Mouse (Mus musculus) stomach, postnatal 0 days (tissue): ENCODE measurements at regions not wholly inside any gene's neighbourhood (a gene's known extent, or its start where the extent isn't known, plus 50 kb on each side); places are given as distances from the start of the nearest gene placed in this dataset.

Experiments
- ATAC-seq: fragments of 200-750 bp; cut with Nextera tagmentation; 2 replicates; pipeline ENCODE4 v1.8.0; 2017; ENCODE audit not compliant: low FRiP score, low TSS enrichment
- DNase-seq: peaks from one replicate; pipeline ENCODE4 v3.0.0-alpha.2; 2016; ENCODE audit warnings: low spot score
- H3K27ac ChIP-seq: fragments of 300-500 bp; sonication (generic); replicated peaks from 2 replicates; pipeline ENCODE4 v1.5.1; 2014; ENCODE audit warnings: mild to moderate bottlenecking, control low read depth
- H3K27me3 ChIP-seq: fragments of 300-500 bp; sonication (generic); 2 replicates; pipeline ENCODE4 v1.6.1; 2014; ENCODE audit warnings: low read length; ENCODE audit not compliant: control insufficient read depth, insufficient read depth
- H3K36me3 ChIP-seq: fragments of 300-500 bp; sonication (generic); 2 replicates; pipeline ENCODE4 v1.6.1; 2014; ENCODE audit warnings: low read length, mixed read lengths; ENCODE audit not compliant: control insufficient read depth, insufficient read depth
- H3K4me1 ChIP-seq: fragments of 300-500 bp; sonication (generic); replicated peaks from 2 replicates; pipeline ENCODE4 v1.6.1; 2014; ENCODE audit warnings: antibody characterized with exemption; ENCODE audit not compliant: control insufficient read depth, insufficient read depth
- H3K4me2 ChIP-seq: fragments of 300-500 bp; sonication (generic); replicated peaks from 2 replicates; pipeline ENCODE4 v1.6.1; 2014; ENCODE audit warnings: low read depth, mild to moderate bottlenecking, control low read depth, moderate library complexity
- H3K4me3 ChIP-seq: fragments of 300-500 bp; sonication (generic); 2 replicates; pipeline ENCODE4 v1.5.1; 2014; ENCODE audit warnings: low read depth, low read length, control low read depth
- H3K9ac ChIP-seq: fragments of 300-500 bp; sonication (generic); 2 replicates; pipeline ENCODE4 v1.6.1; 2014; ENCODE audit warnings: mild to moderate bottlenecking, low read length, control low read depth, mixed read lengths
- H3K9me3 ChIP-seq: fragments of 300-500 bp; sonication (generic); 2 replicates; pipeline ENCODE4 v1.6.1; 2016; ENCODE audit warnings: low read length; ENCODE audit not compliant: control insufficient read depth
- CTCF ChIP-seq: IDR thresholded peaks from 2 replicates; pipeline ENCODE4 v1.5.1; 2016; ENCODE audit warnings: antibody characterized with exemption, low read depth, mild to moderate bottlenecking, moderate library complexity
- EP300 ChIP-seq: optimal IDR thresholded peaks from 2 replicates; pipeline ENCODE3; 2016; ENCODE audit warnings: antibody characterized with exemption
- WGBS: fragments of 180-500 bp; shearing (Covaris S2); extraction: QIAGEN DNeasy Blood & Tissue Kit; methylation state at CpG from one replicate; pipeline ENCODE4 v1.1.7; 2014; 5-methylcytosine and 5-hydroxymethylcytosine counted together

GRCm38 (mm10) chr17:15882245-15882644 lies 51.4 kb upstream of the Rgmb start:
- Histone ChIP-seq H3K4me3 (no peak overlapping the region), H3K9ac (no peak overlapping the region), H3K9me3 (no peaks in the 10 kb centered on the region), H3K27me3 (no peaks in the 10 kb centered on the region), H3K27ac (0 out of 2 replicates have a peak overlapping the region, but pooled peaks have one; percentile 37), H3K4me2 (no peak overlapping the region), H3K36me3 (no peaks in the 10 kb centered on the region), H3K4me1 (no peaks in the 10 kb centered on the region)
- TF ChIP-seq EP300 (no peak), CTCF (no peak)
- ATAC-seq (no peak), DNase-seq (no peak)
- WGBS: 75% methylated on average over 2 of the region's 2 CpGs
